10 mouse cellular contexts compared by ENCODE assay signal in the genomic region with DNA sequence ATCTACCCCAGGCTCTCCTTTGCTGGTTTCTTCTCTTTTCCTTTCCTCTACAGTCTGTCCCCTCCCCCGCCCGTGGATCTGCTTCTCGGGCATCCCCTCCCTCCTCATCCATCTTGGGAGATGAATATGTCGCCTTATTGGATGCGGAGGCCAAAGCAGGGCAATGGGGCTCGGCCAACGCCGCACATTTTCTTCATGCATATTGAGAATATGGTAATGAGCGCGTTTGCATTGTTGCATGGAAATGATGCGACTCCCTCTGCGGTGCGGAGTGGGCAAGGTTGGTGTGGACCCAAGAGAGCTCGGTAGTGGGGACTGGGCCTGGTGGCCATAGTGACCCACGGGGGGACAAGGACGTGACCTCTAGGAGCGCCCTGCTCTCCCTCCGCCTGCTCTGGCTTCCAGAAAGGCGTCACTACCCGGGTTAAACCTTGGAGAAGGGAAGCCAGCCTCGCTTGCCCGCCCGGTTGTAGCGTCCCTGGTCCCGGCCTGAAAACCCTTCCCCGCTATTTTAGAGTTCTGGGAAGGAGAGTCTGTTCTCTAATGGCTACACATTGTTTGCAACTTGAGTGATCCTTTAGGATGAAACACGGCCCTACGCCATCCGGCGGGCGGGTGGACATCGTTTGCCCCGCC. TPM values are rescaled to one million over a fixed set of nuclear protein-coding genes. Genes with fewer than 3 reads are reported as not detected.
DNase-seq lines count a peak whose midpoint lies in the region; ATAC-seq and TF ChIP-seq lines count a peak whose summit lies in the region.
"Had no signal": no experiment of that assay in that cellular context is flagged by ENCODE, and none has a peak within 500 bp of the region (broad histone marks: within the 10 kb centered on the region; RNA-seq: fewer than 3 reads in every experiment).

No protein-coding gene starts in this region.

- H3K27ac ChIP-seq in heart, embryonic 15.5 days, result no peak overlapping the region
- H3K27ac ChIP-seq in forebrain, embryonic 15.5 days (replicated peaks), result no peak overlapping the region
- H3K27ac ChIP-seq in limb, embryonic 12.5 days, result no peak overlapping the region
- no peak overlapping the region; the same call in 1 of the 2 replicates for H3K27ac ChIP-seq in neural tube, embryonic 11.5 days (ENCODE audit: low read depth, low read length)
- no peak overlapping the region for H3K27ac ChIP-seq in gastrocnemius, adult 2 months

- H3K9me3 ChIP-seq in heart, embryonic 15.5 days (replicated peaks), result no peaks in the 10 kb centered on the region
- no peaks in the 10 kb centered on the region for H3K9me3 ChIP-seq in forebrain, embryonic 15.5 days
- no peaks in the 10 kb centered on the region for H3K9me3 ChIP-seq in limb, embryonic 12.5 days
- H3K9me3 ChIP-seq in neural tube, embryonic 11.5 days (ENCODE audit: control insufficient read depth, low read length), result no peaks in the 10 kb centered on the region

- peaks cover 68% of the 10 kb centered on the region for H3K27me3 ChIP-seq in heart, embryonic 15.5 days
- H3K27me3 ChIP-seq in forebrain, embryonic 15.5 days, result peaks cover 83% of the 10 kb centered on the region
- peaks cover 99% of the 10 kb centered on the region for H3K27me3 ChIP-seq in limb, embryonic 12.5 days
- peaks cover 25% of the 10 kb centered on the region for H3K27me3 ChIP-seq in neural tube, embryonic 11.5 days (ENCODE audit: control insufficient read depth, insufficient read depth, low read length)

- H3K4me3 ChIP-seq in heart, embryonic 15.5 days, result peak overlapping the region; percentile 46
- peak overlapping the region; percentile 8; the same call in 1 of the 2 replicates for H3K4me3 ChIP-seq in forebrain, embryonic 15.5 days
- H3K4me3 ChIP-seq in limb, embryonic 12.5 days (replicated peaks), result peak overlapping the region; percentile 17
- peak overlapping the region; percentile 33 for H3K4me3 ChIP-seq in neural tube, embryonic 11.5 days (ENCODE audit: low read depth, low read length)
- H3K4me3 ChIP-seq in gastrocnemius, adult 2 months, result no peak overlapping the region

- WGBS in heart, embryonic 15.5 days, result 13% methylated on average over 33 of the region's 33 CpGs
- WGBS in forebrain, embryonic 15.5 days, result 2% methylated on average over 33 of the region's 33 CpGs
- WGBS in limb, embryonic 12.5 days, result under 1% methylated on average over 33 of the region's 33 CpGs
- WGBS in neural tube, embryonic 11.5 days, result under 1% methylated on average over 33 of the region's 33 CpGs

- no peaks in the 10 kb centered on the region for H3K36me3 ChIP-seq in heart, embryonic 15.5 days
- H3K36me3 ChIP-seq in forebrain, embryonic 15.5 days, result no peaks in the 10 kb centered on the region
- H3K36me3 ChIP-seq in limb, embryonic 12.5 days, result no peaks in the 10 kb centered on the region
- H3K36me3 ChIP-seq in neural tube, embryonic 11.5 days (ENCODE audit: control insufficient read depth, insufficient read depth, low read length), result no peaks in the 10 kb centered on the region

- ATAC-seq in heart, embryonic 15.5 days (replicated peaks; ENCODE audit: insufficient number of reproducible peaks, insufficient read depth, low FRiP score, low read depth), result no peak
- no peak for ATAC-seq in forebrain, embryonic 15.5 days (replicated peaks)
- ATAC-seq in limb, embryonic 12.5 days (ENCODE audit: insufficient number of reproducible peaks, insufficient read depth, low FRiP score, low TSS enrichment, low read depth), result no peak
- peak; percentile 20; the same call in 1 of the 2 replicates for ATAC-seq in neural tube, embryonic 11.5 days (ENCODE audit: insufficient read depth, low FRiP score, low TSS enrichment)
- no peak for ATAC-seq in megakaryocyte progenitor cell, adult 5-6 weeks (replicated peaks; ENCODE audit: poor library complexity)

- H3K4me2 ChIP-seq in heart, embryonic 15.5 days, result peak overlapping the region; percentile 70
- no peak overlapping the region for H3K4me2 ChIP-seq in forebrain, embryonic 15.5 days (replicated peaks)
- H3K4me2 ChIP-seq in limb, embryonic 12.5 days, result peak overlapping the region; percentile 52
- peak overlapping the region; percentile 59 for H3K4me2 ChIP-seq in neural tube, embryonic 11.5 days (ENCODE audit: low read depth)

- no peak overlapping the region for H3K9ac ChIP-seq in heart, embryonic 15.5 days
- H3K9ac ChIP-seq in forebrain, embryonic 15.5 days (replicated peaks), result no peak overlapping the region
- H3K9ac ChIP-seq in limb, embryonic 12.5 days (replicated peaks), result peak overlapping the region; percentile 18; the same call in 1 of the 2 replicates
- peak overlapping the region; percentile 35 for H3K9ac ChIP-seq in neural tube, embryonic 11.5 days (ENCODE audit: low read length)

- no peak for TF ChIP-seq CTCF in gastrocnemius, adult 2 months (IDR thresholded peaks at IDR 0.05)

- intact Hi-C loops in gastrocnemius, adult 2 months (cut with DNase I), result no loop called here

- no peak for DNase-seq in heart, postnatal 4 days
- peak; percentile 77 for DNase-seq in neural tube, embryonic 11.5 days (ENCODE audit: low spot score)
- no peak for DNase-seq in right cerebral cortex, postnatal 10 days (ENCODE audit: low spot score in 2 of 2)
- DNase-seq in gastrocnemius, adult 2 months, result no peak
- DNase-seq: gastrocnemius, postnatal 10 days had no signal

- H3K4me1 ChIP-seq in heart, embryonic 15.5 days (replicated peaks), result peaks cover 40% of the 10 kb centered on the region
- H3K4me1 ChIP-seq in forebrain, embryonic 15.5 days, result peaks cover 23% of the 10 kb centered on the region
- H3K4me1 ChIP-seq in limb, embryonic 12.5 days (replicated peaks), result peaks cover 43% of the 10 kb centered on the region
- peaks cover 40% of the 10 kb centered on the region for H3K4me1 ChIP-seq in neural tube, embryonic 11.5 days (ENCODE audit: control insufficient read depth, insufficient read depth, low read length)

RNA-seq across cellular contexts. Expression of a gene that starts 4.3 kb away (rescaled TPM):
- polyA plus RNA-seq in heart, embryonic 15.5 days (2015; fragmentation: Nextera tagmentation; extraction: Ambion mirVana), result 13.9 and 17.3 TPM in 2 replicates
- 10 to 100 TPM; 24.0 to 29.3 TPM for total RNA-seq in heart, postnatal 4 days (2021)
- 1.6 TPM in 2 replicates for polyA plus RNA-seq in forebrain, embryonic 15.5 days (2015; fragmentation: Nextera tagmentation; extraction: Ambion mirVana)
- 8.9 and 11.0 TPM in 2 replicates for polyA plus RNA-seq in limb, embryonic 12.5 days (2016; fragmentation: Nextera tagmentation; extraction: Ambion mirVana)
- polyA plus RNA-seq in neural tube, embryonic 11.5 days (2014; fragmentation: Nextera tagmentation; extraction: Ambion mirVana), result 16.1 and 19.8 TPM in 2 replicates
- not detected in 2 replicates for total RNA-seq in megakaryocyte progenitor cell, adult 5-6 weeks (2015)
- total RNA-seq in megakaryocyte progenitor cell, adult 5-6 weeks (2017), result not detected in 2 replicates
- 1 to 10 TPM; 1.4 to 4.2 TPM for total RNA-seq in gastrocnemius, adult 2 months (2021)
- polyA plus RNA-seq: liver, embryonic 16.5 days had no signal

Comparison
In these comparisons a context has a peak if more than half of its experiments do, and no peak if none do; other contexts are left out.
1. H3K9ac ChIP-seq: peak in limb, embryonic 12.5 days (single experiment) and neural tube, embryonic 11.5 days (single experiment); none in heart, embryonic 15.5 days (single experiment) and forebrain, embryonic 15.5 days (single experiment).